Mouse (Mus musculus) heart, adult 8-10 months (tissue): ENCODE data around the gene 1700019D03Rik. TPM values are rescaled to one million over a fixed set of nuclear protein-coding genes. Genes with fewer than 3 reads are reported as not detected.

Experiments used
- DNase-seq: peaks from one replicate; pipeline ENCODE4 v3.0.0; 2022; ENCODE audit warnings: low spot score
- total RNA-seq, 4 experiments: library from RNA; stranded (reverse); gene quantifications; 2 replicates each; pipeline ENCODE4 v1.2.4; 2022

The 1700019D03Rik gene
- 1 to 10 TPM in 2 of 4 experiments, under 1 TPM in 2; 0.84 to 2.3 (median 0.94) TPM for total RNA-seq

DNA sequence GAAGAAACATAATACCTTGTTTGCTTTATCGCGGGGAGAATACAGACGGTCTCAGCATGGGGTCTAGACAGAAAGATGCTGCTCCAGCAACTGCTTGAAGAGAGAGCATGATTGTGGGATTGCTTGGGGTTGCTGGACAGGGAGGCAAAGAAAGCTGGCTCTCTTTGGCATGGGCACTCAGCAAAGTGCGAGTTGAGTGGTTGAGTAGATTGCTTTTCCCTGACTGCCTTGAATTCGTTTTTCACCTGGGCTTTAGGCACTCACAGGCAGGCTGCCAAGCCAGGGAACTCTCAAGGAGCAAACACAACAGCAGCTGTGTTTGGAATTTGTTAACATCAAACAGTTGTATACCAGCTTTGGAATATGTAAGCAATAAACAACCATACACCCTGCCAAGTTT, at the start of gene 1700019D03Rik:
1700019D03Rik (minus strand) TSS at position 101 of the 400 bp plus-strand sequence.
- DNase-seq, result no peak

DNA sequence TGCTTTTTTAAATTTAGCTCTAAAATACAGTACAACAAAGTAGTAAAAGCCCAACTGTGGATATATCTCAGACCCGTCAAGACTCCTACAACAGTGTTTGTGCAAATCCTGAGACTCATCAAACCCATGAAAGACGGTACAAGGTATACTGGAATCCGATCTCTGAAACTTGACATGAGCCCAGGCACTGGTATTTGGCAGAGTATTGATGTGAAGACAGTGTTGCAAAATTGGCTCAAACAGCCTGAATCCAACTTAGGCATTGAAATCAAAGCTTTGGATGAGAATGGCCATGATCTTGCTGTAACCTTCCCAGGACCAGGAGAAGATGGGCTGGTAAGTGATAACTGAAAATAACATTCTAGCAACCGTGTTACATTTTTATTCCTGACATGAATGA, 43.9 kb upstream of the 1700019D03Rik start:
- DNase-seq, result no peak

DNA sequence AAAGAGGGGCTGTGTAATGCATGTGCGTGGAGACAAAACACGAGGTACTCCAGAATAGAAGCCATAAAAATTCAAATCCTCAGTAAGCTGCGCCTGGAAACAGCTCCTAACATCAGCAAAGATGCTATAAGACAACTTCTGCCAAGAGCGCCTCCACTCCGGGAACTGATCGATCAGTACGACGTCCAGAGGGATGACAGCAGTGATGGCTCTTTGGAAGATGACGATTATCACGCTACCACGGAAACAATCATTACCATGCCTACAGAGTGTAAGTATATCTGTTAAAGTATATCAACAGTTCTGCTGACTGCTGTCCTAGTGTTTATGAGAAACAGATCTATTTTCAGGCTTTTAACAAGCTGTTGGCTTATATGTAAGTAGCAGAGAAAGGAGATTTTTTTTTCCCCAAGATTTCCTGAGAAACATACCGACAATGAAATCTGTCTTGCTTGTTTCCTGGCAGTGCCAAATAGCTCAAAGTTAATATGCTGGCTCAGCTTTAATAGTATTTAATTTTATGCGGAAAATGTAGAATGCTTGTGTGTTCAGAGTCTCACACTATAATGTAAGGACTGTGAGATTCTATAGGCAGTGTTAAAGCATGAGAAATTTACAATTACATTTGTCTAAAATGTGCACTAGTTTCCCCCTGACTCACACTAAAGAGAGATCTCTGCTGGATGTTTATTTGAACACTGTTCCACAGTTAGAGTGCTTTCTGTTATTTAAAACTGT, 42.1 kb upstream of the 1700019D03Rik start:
- DNase-seq, result no peak

DNA sequence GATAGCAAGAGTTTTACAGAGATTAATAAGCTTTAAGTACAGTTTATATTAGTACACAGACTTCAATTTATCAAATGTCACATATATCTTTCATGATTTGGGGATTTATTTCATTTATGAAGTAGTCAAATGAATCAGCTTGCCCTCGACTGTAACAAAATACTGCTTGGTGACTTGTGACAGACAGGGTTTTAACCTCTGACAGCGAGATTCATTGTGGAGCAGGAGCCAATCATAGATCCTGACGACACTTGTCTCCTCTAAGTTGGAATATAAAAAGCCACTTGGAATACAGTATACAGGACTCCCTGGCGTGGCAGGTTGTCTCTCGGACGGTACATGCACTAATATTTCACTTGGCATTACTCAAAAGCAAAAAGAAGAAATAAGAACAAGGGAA, 41.4 kb upstream of the 1700019D03Rik start, which contains the start of gene Mstn:
Mstn (plus strand) TSS at position 301 of the 400 bp plus-strand sequence.
- no peak for DNase-seq

DNA sequence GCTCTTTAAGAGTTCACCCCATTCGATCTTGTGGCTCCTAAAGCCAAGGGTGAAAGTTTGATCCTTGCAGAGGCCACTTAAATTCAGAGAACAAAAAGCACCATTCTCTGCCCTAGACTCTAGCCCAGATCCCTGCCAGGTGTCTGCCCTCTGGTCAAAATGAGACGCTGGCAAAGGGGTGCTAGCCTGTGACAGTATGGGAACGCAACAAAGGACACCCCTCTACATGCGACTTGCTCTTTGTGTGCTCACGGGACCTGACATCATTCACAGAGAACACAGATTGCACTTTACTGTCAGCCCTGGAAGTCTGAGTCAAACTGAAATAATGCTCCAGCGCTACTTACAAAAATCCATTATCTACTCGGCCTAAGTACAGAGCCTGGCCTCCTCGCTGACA, 40.5 kb upstream of the 1700019D03Rik start:
- DNase-seq, result no peak

DNA sequence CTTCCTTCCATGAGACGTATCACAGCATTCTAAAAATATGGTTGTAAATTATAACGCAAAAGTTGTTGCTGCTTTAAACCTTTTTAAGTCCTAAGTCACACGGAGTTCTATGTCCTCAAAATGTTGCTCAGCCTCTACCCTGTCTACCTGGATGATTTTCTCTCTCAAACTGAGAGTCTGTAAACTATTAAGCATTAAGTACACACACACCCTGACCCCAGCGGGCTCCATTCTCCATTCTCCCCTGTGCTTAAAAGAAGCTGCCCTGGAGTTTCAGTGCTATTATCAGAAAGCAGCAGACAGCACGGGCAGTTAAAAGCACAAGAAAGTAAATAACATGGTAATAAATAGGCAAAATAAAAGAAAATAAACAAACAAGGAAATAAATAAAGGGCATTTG, 39.1 kb upstream of the 1700019D03Rik start:
- DNase-seq, result no peak

DNA sequence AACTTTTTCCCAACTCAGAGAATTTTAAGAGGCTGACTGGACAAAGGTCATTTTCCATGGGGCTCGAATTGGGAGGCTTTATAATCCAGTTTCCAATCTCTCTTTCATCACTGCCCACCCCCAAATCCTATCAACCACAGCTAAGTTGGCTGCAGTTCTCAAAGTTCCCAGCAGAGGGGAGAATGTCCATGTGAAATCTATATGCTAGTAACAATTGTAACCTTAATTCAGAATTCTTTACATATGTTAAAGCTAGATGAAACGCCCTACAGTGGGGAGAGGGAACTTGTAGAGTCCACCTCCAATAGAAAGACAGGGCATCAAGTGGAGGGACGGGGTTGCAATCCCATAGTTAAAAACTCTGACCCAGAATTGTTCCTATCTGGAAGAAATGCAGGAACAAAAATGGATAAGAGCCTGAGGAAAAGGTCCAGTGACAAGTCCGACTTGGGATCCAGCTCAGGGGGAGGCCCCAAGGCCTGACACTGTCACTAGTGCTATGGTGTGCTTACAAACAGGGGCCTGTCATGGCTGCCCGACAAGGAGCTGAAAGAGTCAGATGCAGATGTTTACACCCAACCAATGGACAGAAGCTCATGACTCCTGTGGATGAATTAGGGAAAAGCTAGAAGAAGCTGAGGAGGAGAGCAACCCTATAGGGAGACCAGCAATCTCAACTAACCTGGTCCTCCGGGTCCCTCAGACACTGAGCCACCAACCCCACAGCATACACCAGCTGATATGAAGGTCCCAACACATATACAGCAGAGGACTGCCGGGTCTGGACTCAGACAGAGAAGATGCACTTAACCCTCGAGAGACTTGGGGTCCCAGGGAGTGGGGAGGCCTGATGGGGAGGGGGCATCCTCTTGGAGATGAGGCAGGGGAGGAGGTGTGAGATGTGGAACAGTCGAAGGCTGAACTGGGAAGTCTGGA, 33.4 kb upstream of the 1700019D03Rik start:
- DNase-seq, result peak; percentile 46

DNA sequence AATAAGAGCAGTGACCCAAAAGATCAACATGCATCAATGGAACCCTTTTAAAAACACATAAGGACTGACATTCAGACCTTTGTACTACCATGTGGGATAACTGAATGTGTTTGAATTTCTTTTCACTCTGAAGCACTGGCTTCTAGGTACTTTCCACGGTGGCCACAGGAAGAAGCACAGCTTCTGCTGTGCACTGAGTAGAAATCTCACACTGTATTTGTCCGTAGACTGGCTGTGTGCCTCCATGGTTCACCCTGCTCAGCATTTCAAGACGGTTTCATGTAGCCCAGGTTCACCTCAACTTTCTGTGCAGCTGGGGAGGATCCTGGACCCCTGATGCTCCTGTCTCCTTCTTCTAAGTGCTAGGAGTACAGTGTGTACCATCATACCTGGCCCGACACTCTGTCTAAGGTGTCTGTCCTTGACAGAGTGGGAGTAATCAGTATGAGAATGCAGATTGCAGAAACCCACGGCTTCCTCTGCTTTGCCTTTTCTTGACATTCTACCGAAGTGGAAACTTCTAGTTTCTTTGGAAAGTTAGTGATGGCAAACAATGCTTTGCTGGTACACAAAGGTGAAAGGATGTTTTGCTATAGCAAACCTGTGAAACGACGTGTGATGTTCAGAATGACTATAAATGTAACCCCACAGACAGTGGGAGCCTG, 29.9 kb upstream of the 1700019D03Rik start:
- DNase-seq, result no peak

DNA sequence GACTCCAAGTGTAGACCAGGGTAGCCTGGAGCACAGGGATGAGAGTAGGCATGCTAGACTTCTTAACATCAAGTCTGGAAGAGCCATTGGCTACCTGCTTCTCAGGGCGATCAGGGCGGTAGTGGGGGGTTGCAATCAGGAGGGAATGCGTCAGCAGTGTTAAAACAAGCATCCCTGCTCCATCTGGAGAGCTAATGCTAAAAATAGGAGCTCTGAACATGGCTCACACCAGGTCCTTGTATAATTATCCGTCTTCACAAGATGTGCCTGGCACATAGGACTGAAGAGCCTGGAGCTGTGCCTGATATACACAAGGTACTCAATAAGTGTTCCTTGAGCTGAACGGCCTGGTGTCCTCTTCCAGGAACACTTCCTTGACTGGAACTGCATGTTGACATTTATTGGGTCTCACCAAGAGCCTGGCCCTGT, 17.5 kb upstream of the 1700019D03Rik start:
- peak; percentile 24 for DNase-seq

DNA sequence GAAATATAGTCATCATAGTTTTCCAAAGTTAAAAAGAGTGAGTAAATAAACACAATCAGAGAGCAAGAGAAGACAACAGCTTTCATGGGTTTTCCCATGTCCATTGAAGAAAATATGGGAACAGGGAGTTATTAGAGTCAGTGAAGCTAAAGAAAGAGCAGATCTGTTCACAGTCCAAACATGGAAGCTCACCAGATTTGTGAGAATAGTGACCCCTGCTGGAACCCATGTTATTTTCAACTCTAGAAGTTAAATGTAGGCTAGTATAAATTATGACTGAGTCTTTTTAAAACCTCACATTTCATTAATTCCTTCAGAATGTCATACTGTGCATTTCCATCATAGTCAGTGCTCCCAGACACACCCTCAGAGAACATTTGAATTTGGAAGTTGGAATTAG, 12.6 kb upstream of the 1700019D03Rik start:
- DNase-seq, result peak; percentile 9

DNA sequence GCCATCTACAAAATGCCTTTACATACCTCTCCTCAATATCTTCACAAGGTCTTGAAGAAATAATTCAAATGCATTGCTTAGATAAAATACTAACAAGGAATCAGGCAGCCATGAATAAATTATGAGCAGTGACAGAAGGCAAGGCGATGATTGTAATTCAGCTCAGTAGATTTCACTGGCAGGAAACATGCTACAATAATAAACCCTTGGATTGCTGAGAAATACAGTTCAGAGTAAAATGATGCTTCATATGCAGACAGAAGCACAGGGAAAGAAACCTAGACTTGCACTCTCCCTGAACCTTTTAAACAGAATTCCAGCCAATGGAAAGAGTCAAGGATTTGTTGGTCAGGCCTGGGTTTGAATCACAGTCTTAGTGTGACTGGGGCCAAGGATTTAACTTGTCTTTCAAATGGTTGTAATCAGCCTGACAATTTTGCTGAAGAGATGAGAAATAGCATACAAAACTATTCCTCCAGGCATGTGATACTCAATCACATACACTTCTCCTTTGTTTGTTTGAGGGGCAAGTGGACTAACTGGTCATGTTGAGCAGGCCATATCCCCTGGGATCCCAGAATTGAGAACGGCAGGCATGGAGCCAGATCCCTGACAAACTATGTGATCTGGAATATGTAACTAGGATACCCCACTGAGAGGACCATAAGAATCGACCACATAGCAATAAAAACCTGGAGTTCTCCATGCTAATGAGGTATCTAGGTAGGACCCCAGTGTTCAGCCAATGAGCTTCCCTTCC, 1.1 kb downstream of the 1700019D03Rik start:
- no peak for DNase-seq

DNA sequence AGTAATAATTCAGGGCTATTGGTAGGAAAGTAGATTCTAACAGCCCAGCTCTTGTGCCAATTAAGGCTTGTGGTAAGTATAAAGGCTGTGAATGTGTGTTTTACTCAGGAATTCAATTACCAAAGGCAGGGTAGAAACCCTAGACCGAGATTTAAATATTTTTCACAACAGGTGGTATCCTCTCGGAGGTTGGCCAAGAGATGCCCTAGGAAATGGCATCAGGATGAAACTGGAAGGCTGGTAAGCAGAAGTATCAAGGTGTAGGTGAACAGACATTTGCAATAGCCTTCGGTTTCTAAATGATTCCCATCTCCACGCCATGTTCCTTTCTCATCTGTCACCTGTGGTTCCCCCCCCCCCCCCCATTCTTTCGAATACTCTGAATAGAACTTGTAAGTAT, 4.4 kb downstream of the 1700019D03Rik start:
- no peak for DNase-seq

DNA sequence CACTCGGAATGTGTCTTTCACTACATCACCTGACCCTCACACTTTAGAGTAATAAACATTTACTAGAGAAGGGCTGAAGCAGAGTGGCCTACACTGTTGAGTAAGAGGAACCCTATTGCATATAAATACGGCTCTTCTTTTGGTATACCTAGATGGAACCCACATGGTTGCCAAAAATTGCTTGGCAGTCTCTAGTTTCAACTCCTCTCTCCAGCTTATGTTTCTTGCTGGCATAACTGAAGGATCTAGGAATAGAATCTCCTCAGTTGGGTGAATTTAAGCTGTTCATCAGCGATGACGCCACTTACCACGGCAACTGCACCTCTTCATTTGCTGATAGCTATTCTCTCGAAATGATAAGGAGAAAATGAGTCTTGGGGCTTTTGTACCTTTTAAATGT, 5.3 kb downstream of the 1700019D03Rik start:
- no peak for DNase-seq

DNA sequence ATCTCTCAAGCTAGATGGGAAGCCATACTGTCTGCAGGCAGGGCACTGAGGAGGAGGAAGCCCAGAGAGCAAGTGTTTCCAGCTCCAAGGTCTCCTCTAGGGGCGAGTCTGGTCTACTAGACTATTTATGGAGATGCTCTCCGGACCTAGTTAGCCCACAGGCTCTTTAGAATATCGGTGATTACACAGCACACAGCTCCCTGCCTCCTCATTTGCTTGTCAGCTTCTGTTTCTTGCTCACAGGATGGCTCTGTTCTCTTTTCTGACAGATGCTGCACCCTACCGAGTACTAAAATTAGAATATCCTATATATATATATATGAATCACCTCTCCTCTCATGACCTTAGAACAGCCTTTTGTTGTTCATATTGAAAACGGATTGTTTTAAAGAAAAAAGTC, 33.3 kb downstream of the 1700019D03Rik start:
- no peak for DNase-seq

DNA sequence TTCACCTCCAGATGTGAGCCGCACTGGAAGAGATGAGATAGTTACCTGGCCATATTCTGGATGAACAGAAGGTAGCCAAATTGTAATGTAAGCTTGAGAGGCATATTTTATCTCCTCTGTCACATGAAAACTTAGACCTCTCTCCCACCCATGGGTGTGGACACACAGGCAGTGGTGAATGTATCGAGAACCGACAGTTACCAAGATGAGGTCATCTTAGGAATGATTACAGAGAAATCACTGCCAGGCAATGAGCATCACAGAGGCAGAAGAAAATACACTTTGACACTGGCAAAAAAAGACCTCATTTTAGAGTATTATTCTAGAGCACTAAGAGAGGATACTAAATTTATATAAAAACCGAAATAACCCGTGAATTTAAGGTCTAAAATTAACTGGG, 46.8 kb downstream of the 1700019D03Rik start:
- DNase-seq, result no peak

DNA sequence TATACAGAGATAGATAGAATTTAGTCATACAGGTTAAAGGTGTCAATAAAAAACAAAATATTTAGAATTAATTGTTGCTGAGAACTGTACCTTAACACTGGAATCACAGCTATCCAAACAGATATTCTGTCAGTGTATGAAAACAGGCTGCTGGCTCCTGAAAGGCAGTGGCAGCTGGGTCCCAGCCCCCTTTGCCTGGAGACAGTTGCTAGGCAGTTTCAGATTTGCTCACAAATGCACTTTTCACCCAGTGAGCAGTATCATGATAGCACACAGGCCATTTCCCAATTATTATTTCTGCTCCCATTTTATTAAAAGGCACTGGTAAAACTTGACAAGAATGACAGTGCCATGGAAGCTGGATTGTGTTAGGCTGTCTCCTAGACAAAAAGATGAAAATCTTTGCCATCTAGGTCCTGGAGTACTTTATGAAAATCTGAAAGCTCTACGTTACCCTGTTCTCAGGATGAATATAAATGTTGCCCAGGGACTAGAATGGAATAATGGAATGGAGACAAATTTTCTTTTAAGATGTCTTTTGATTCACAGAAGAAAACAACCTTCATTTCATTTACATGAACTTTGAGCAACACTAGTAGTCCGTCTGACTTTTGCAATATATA, 48.0 kb downstream of the 1700019D03Rik start:
- no peak for DNase-seq

DNA sequence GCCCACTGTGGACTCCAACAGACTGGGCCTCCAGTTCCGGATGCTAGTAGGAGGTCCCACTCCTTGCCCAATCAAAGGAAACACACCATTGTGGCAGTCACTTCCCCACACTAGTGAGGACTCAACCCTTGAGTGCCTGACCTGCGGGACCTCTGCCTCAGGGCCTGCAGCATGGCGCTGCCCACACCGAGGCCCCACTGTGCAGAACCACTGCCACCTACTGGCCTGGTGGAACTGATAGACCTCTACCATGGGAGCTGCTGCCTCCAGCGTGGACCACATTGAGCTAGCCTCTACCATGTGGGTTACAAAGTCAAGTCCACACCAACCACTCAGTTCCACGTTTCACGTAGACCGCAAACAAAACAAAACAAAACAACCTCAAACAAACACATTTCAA, 55.4 kb downstream of the 1700019D03Rik start:
- no peak for DNase-seq

DNA sequence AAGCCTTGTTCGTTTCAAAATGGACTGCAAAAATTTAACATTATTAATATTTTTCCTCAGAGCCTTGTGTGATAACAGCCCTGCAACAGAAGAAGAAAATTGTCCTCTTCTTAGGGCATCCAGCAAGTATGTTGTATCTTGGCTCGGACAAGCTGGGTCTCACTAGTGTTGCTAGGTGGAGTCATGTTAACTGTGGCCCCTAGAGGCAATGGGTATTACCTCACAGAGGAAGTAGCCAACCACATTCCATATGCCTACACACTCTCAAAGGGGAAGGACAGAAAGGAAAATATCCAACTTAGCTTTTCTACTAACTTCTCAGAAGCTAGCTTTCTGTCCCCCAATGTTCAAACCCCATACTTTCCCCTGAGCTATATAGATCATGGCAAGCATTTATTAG, 56.9 kb downstream of the 1700019D03Rik start:
- DNase-seq, result no peak

DNA sequence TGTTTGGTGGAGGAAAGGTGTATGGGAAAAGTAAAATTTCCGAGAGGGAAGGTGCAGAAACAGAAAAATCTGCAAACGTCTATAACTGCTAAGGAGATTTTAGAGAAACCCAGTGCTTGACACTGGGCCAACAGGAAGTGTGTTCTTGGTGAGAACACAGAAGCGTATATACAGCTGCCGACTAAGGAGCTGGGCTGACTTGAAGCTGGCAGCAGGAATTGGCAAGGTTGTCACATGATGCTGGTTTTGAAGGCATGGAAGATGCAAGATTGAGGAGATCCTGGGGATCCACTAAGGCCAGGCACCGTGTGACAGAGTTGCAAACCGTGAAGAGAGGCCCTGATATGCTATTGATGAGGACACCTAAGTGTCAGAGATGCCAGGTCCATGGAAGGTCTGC, 59.8 kb downstream of the 1700019D03Rik start:
- no peak for DNase-seq

DNA sequence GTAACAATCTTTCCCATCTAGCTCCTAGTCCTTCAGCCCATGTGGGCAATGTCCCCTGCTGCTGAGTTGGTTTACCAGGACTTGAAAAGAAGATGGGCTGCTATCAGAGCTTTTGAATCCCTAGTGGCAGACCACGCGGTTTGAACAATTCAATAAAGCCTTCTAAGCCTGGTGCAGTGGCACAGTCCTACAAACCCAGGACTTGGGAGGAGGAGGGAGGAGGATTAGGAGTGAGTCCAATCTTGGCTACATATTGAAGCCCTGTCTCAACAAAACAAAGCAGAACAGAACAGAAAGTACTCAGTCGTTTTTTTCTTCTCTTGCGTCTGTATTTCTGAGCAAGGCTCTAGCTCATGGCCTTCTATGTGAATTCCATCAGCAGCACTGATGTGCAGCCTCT, 63.2 kb downstream of the 1700019D03Rik start:
- no peak for DNase-seq

DNA sequence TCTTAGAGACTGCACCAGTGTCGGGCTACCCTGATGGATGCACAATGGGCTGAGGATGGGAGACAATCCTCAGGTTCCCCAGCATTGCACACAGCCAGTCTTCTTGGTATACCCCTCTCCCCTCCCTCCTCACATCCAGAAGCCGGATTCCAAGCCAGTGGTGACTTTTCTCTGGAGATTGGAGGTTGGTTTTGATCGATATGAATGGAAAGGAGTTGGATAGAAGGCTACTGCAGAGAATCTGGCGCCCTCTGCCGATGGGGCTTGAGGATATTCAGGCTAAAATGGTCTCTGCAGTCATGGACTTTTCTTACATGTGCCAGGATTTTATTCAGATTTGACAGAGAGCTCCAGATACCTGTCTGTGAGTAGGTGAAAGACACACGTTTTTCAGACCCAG, 64.9 kb downstream of the 1700019D03Rik start:
- DNase-seq, result no peak
